In the genomic region with DNA sequence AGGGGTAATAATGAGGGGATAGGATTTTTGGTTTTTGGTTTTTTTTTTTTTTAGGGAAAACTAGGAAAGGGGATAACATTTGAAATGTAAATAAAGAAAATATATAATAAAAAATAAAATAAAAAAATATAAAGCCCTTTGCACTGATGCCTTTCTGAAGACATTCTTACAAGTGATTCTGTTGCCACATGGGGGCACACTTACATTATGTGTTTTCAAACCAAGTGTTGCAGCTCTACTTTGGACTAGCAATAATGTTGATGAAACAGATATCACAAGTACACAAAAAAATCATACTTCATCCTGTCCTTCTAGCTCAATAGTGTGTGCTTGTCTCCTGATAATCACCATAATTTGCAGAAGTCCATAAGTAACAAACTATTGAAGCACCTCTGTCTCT, we compare ENCODE assay signal across 10 mouse cellular contexts.
DNase-seq lines count a peak whose midpoint lies in the region; ATAC-seq and TF ChIP-seq lines count a peak whose summit lies in the region.
"Had no signal": no experiment of that assay in that cellular context is flagged by ENCODE, and none has a peak within 500 bp of the region (broad histone marks: within the 10 kb centered on the region; RNA-seq: fewer than 3 reads in every experiment).

No protein-coding gene starts in this region.

- peak; percentile 76 for TF ChIP-seq CTCF in layer of hippocampus, adult 2 months (conservative IDR thresholded peaks at IDR 0.05)
- no peak for TF ChIP-seq CTCF in thymus, adult 2 months (IDR thresholded peaks at IDR 0.05; ENCODE audit: borderline replicate concordance, control insufficient read depth, extremely low read depth, insufficient read depth, low read length, poor library complexity)

- no peak overlapping the region for H3K4me2 ChIP-seq in forebrain, embryonic 14.5 days (ENCODE audit: low read length)
- H3K4me2 ChIP-seq in forebrain, embryonic 11.5 days (ENCODE audit: low read depth, low read length, severe bottlenecking): no peak overlapping the region
- no peak overlapping the region for H3K4me2 ChIP-seq in kidney, embryonic 16.5 days (replicated peaks; ENCODE audit: low read depth, low read length)
- H3K4me2 ChIP-seq: hindbrain, embryonic 12.5 days had no signal

- H3K36me3 ChIP-seq in forebrain, embryonic 14.5 days (ENCODE audit: control insufficient read depth, insufficient read depth, low read length): no peaks in the 10 kb centered on the region
- no peaks in the 10 kb centered on the region for H3K36me3 ChIP-seq in forebrain, embryonic 11.5 days (ENCODE audit: control insufficient read depth, insufficient read depth, low read length)
- no peaks in the 10 kb centered on the region for H3K36me3 ChIP-seq in kidney, embryonic 16.5 days (ENCODE audit: insufficient read depth, low read length)
- H3K36me3 ChIP-seq in thymus, adult 2 months (ENCODE audit: control insufficient read depth, insufficient read depth, low read length): no peaks in the 10 kb centered on the region
- H3K36me3 ChIP-seq: hindbrain, embryonic 12.5 days had no signal

- no peak overlapping the region for H3K9ac ChIP-seq in forebrain, embryonic 14.5 days (ENCODE audit: low read length)
- no peak overlapping the region for H3K9ac ChIP-seq in forebrain, embryonic 11.5 days (ENCODE audit: low read length)
- no peak overlapping the region for H3K9ac ChIP-seq in kidney, embryonic 16.5 days (replicated peaks; ENCODE audit: low read length)
- H3K9ac ChIP-seq: hindbrain, embryonic 12.5 days had no signal

- no peak overlapping the region for H3K27ac ChIP-seq in forebrain, embryonic 14.5 days (ENCODE audit: low read depth, low read length)
- no peak overlapping the region for H3K27ac ChIP-seq in forebrain, embryonic 11.5 days (ENCODE audit: low read depth, low read length)
- no peak overlapping the region for H3K27ac ChIP-seq in kidney, embryonic 16.5 days (ENCODE audit: low read length)
- no peak overlapping the region for H3K27ac ChIP-seq in layer of hippocampus, adult 2 months
- H3K27ac ChIP-seq in thymus, adult 2 months (ENCODE audit: control insufficient read depth, insufficient read depth, low read length): no peak overlapping the region
- H3K27ac ChIP-seq: hindbrain, embryonic 12.5 days had no signal

- H3K27me3 ChIP-seq in forebrain, embryonic 14.5 days (replicated peaks; ENCODE audit: control insufficient read depth, insufficient read depth, low read length): no peaks in the 10 kb centered on the region
- no peaks in the 10 kb centered on the region for H3K27me3 ChIP-seq in forebrain, embryonic 11.5 days (ENCODE audit: control insufficient read depth, insufficient read depth, low read length)
- H3K27me3 ChIP-seq in kidney, embryonic 16.5 days (ENCODE audit: insufficient read depth, low read length): no peaks in the 10 kb centered on the region
- H3K27me3 ChIP-seq in thymus, adult 2 months (ENCODE audit: control insufficient read depth, insufficient read depth, low read length): no peaks in the 10 kb centered on the region
- H3K27me3 ChIP-seq: hindbrain, embryonic 12.5 days had no signal

- H3K9me3 ChIP-seq in forebrain, embryonic 14.5 days (replicated peaks; ENCODE audit: control insufficient read depth, low read length): no peaks in the 10 kb centered on the region
- no peaks in the 10 kb centered on the region for H3K9me3 ChIP-seq in forebrain, embryonic 11.5 days (ENCODE audit: control insufficient read depth, low read length)
- H3K9me3 ChIP-seq in kidney, embryonic 16.5 days (ENCODE audit: low read length): no peaks in the 10 kb centered on the region
- H3K9me3 ChIP-seq: hindbrain, embryonic 12.5 days had no signal

- no peaks in the 10 kb centered on the region for H3K4me1 ChIP-seq in forebrain, embryonic 14.5 days (ENCODE audit: control insufficient read depth, insufficient read depth, low read length)
- no peaks in the 10 kb centered on the region for H3K4me1 ChIP-seq in forebrain, embryonic 11.5 days (replicated peaks; ENCODE audit: control insufficient read depth, insufficient read depth, low read length)
- H3K4me1 ChIP-seq in kidney, embryonic 16.5 days (ENCODE audit: insufficient read depth, low read length): no peaks in the 10 kb centered on the region
- no peaks in the 10 kb centered on the region for H3K4me1 ChIP-seq in thymus, adult 2 months (replicated peaks; ENCODE audit: control insufficient read depth, insufficient read depth, low read length)
- H3K4me1 ChIP-seq: hindbrain, embryonic 12.5 days had no signal

- no peak overlapping the region for H3K4me3 ChIP-seq in forebrain, embryonic 14.5 days (ENCODE audit: low read depth, low read length)
- H3K4me3 ChIP-seq in forebrain, embryonic 11.5 days (ENCODE audit: low read depth, low read length): no peak overlapping the region
- H3K4me3 ChIP-seq in kidney, embryonic 16.5 days (ENCODE audit: low read length): no peak overlapping the region
- no peak overlapping the region for H3K4me3 ChIP-seq in layer of hippocampus, adult 2 months
- H3K4me3 ChIP-seq in thymus, adult 2 months (ENCODE audit: control insufficient read depth, insufficient read depth, low read length): no peak overlapping the region
- H3K4me3 ChIP-seq: hindbrain, embryonic 12.5 days had no signal

- 0 out of 2 replicates have a peak, but pooled peaks have one; percentile 10 for ATAC-seq in forebrain, embryonic 14.5 days
- ATAC-seq in forebrain, embryonic 11.5 days (replicated peaks; ENCODE audit: low FRiP score): no peak
- ATAC-seq in kidney, embryonic 16.5 days (ENCODE audit: low FRiP score, low TSS enrichment): no peak

- DNase-seq in forebrain, embryonic 14.5 days (ENCODE audit: low spot score): peak; percentile 59
- no peak for DNase-seq in forebrain, embryonic 11.5 days (ENCODE audit: low spot score)
- DNase-seq in kidney, postnatal 25 days: peak; percentile 27 to 36
- DNase-seq in A20 (ENCODE audit: low read depth, low spot score): peak; percentile 41
- peak; percentile 26 to 29 for DNase-seq in layer of hippocampus, adult 2 months (ENCODE audit: low spot score in 2 of 2)
- no peak for DNase-seq in Muller cell, postnatal 12 days (ENCODE audit: inconsistent ontology term)
- DNase-seq in thymus, adult 2 months: no peak
- DNase-seq: cerebellum, postnatal 36 days had no signal

- no peak for TF ChIP-seq POLR2A in thymus, adult 2 months (IDR thresholded peaks at IDR 0.05; ENCODE audit: control insufficient read depth, extremely low read depth, insufficient read depth, low read length, poor library complexity)

Comparison
In these comparisons a context has a peak if more than half of its experiments do, and no peak if none do; other contexts are left out.
1. DNase-seq: peak in forebrain, embryonic 14.5 days (single experiment), kidney, postnatal 25 days (2 of 2), A20 (single experiment) and layer of hippocampus, adult 2 months (2 of 2); none in forebrain, embryonic 11.5 days (single experiment), Muller cell, postnatal 12 days (single experiment) and thymus, adult 2 months (single experiment).